Mouse (Mus musculus) heart, embryonic 15.5 days (tissue): ENCODE results near the gene Clpb. TPM values are rescaled to one million over a fixed set of nuclear protein-coding genes. Genes with fewer than 3 reads are reported as not detected.

Source experiments
- ATAC-seq: fragments of 200-750 bp; cut with Nextera tagmentation; replicated peaks from 2 replicates; pipeline ENCODE4 v1.8.0; 2017; ENCODE audit warnings: low read depth, moderate TSS enrichment; ENCODE audit not compliant: insufficient number of reproducible peaks, insufficient read depth, low FRiP score
- H3K27ac ChIP-seq: fragments of 300-500 bp; sonication (generic); 2 replicates; pipeline ENCODE4 v1.5.1; 2015; ENCODE audit warnings: mild to moderate bottlenecking, inconsistent platforms
- H3K27me3 ChIP-seq: fragments of 300-500 bp; sonication (generic); 2 replicates; pipeline ENCODE4 v1.6.1; 2015; ENCODE audit warnings: inconsistent platforms
- H3K36me3 ChIP-seq: fragments of 300-500 bp; sonication (generic); 2 replicates; pipeline ENCODE4 v1.6.1; 2015; ENCODE audit warnings: mild to moderate bottlenecking, inconsistent platforms
- H3K4me1 ChIP-seq: fragments of 300-500 bp; sonication (generic); replicated peaks from 2 replicates; pipeline ENCODE4 v1.6.1; 2015; ENCODE audit warnings: inconsistent platforms
- H3K4me2 ChIP-seq: fragments of 300-500 bp; sonication (generic); 2 replicates; pipeline ENCODE4 v1.6.1; 2015; ENCODE audit warnings: inconsistent platforms, mild to moderate bottlenecking, moderate library complexity
- H3K4me3 ChIP-seq: fragments of 300-500 bp; sonication (generic); 2 replicates; pipeline ENCODE4 v1.5.1; 2015; ENCODE audit warnings: mild to moderate bottlenecking, inconsistent platforms
- H3K9ac ChIP-seq: fragments of 300-500 bp; sonication (generic); 2 replicates; pipeline ENCODE4 v1.6.1; 2015; ENCODE audit warnings: mild to moderate bottlenecking, inconsistent platforms
- H3K9me3 ChIP-seq: fragments of 300-500 bp; sonication (generic); replicated peaks from 2 replicates; pipeline ENCODE4 v1.6.1; 2016; ENCODE audit warnings: inconsistent platforms
- WGBS: fragments of 180-500 bp; shearing (Covaris S2); methylation state at CpG from one replicate; pipeline ENCODE4 v1.1.7; 2015; ENCODE audit warnings: mixed read lengths; 5-methylcytosine and 5-hydroxymethylcytosine counted together
- polyA plus RNA-seq: library from polyadenylated mRNA; unstranded; fragments of >200 nt; fragmentation: Nextera tagmentation; extraction: Ambion mirVana; gene quantifications from 2 replicates; pipeline ENCODE4 v1.2.1, GENCODE M21; 2015

Gene Clpb
- polyA plus RNA-seq, 1 experiment from 2014 or later: 43.8 TPM

- H3K4me1 ChIP-seq: peaks cover 8% of the 10 kb centered on the region
- no peak for ATAC-seq
- 87% methylated on average over 14 of the region's 14 CpGs for WGBS
- no peaks in the 10 kb centered on the region for H3K36me3 ChIP-seq
- H3K27me3 ChIP-seq: no peaks in the 10 kb centered on the region
- H3K9me3 ChIP-seq: no peaks in the 10 kb centered on the region
- H3K9ac ChIP-seq: no peak overlapping the region
- no peak overlapping the region for H3K4me3 ChIP-seq
- no peak overlapping the region for H3K4me2 ChIP-seq
- H3K27ac ChIP-seq: no peak overlapping the region
These were observed 29.0 kb downstream of the Clpb start for GRCm38 (mm10) chr7:101692446-101692845.

GRCm38 (mm10) chr7:101695483-101695882 is 32.0 kb downstream of the Clpb start:
- 50% methylated on average over 5 of the region's 5 CpGs for WGBS
- ATAC-seq: no peak
- no peak overlapping the region for H3K9ac ChIP-seq
- no peaks in the 10 kb centered on the region for H3K9me3 ChIP-seq
- H3K4me3 ChIP-seq: no peak overlapping the region
- peaks cover 9% of the 10 kb centered on the region for H3K4me1 ChIP-seq
- H3K27ac ChIP-seq: no peak overlapping the region
- H3K36me3 ChIP-seq: no peaks in the 10 kb centered on the region
- H3K27me3 ChIP-seq: no peaks in the 10 kb centered on the region
- H3K4me2 ChIP-seq: no peak overlapping the region

GRCm38 (mm10) chr7:101696931-101697723 is 33.7 kb downstream of the Clpb start:
- Histone ChIP-seq H3K4me3 (no peak overlapping the region), H3K4me2 (no peak overlapping the region), H3K27me3 (no peaks in the 10 kb centered on the region), H3K9me3 (no peaks in the 10 kb centered on the region), H3K27ac (no peak overlapping the region), H3K4me1 (peaks cover 9% of the 10 kb centered on the region), H3K36me3 (no peaks in the 10 kb centered on the region), H3K9ac (no peak overlapping the region)
- no peak for ATAC-seq
- 47% methylated on average over 10 of the region's 10 CpGs for WGBS

- no peak for ATAC-seq
- Histone ChIP-seq H3K9me3 (no peaks in the 10 kb centered on the region), H3K4me1 (peaks cover 9% of the 10 kb centered on the region), H3K27me3 (no peaks in the 10 kb centered on the region), H3K4me3 (no peak overlapping the region), H3K4me2 (no peak overlapping the region), H3K27ac (no peak overlapping the region), H3K9ac (no peak overlapping the region), H3K36me3 (no peaks in the 10 kb centered on the region)
- WGBS: 36% methylated on average over 3 of the region's 3 CpGs
These were observed 36.9 kb downstream of the Clpb start for GRCm38 (mm10) chr7:101700296-101700695.

- Histone ChIP-seq H3K9ac (no peak overlapping the region), H3K27me3 (no peaks in the 10 kb centered on the region), H3K4me2 (no peak overlapping the region), H3K36me3 (no peaks in the 10 kb centered on the region), H3K27ac (no peak overlapping the region), H3K9me3 (no peaks in the 10 kb centered on the region), H3K4me3 (no peak overlapping the region), H3K4me1 (no peaks in the 10 kb centered on the region)
- 73% methylated on average over 5 of the region's 5 CpGs for WGBS
- ATAC-seq: no peak
These were observed 39.3 kb downstream of the Clpb start for GRCm38 (mm10) chr7:101702706-101703105.

GRCm38 (mm10) chr7:101709586-101709985 is 46.2 kb downstream of the Clpb start:
- WGBS: 81% methylated on average over 3 of the region's 3 CpGs
- Histone ChIP-seq H3K9me3 (no peaks in the 10 kb centered on the region), H3K9ac (no peak overlapping the region), H3K27ac (no peak overlapping the region), H3K27me3 (no peaks in the 10 kb centered on the region), H3K4me3 (no peak overlapping the region), H3K4me2 (no peak overlapping the region), H3K4me1 (0 out of 2 replicates have a peak, but pooled peaks cover 4% of the 10 kb centered on the region), H3K36me3 (no peaks in the 10 kb centered on the region)
- no peak for ATAC-seq

GRCm38 (mm10) chr7:101710236-101710635 is 46.8 kb downstream of the Clpb start:
- no peak for ATAC-seq
- no peaks in the 10 kb centered on the region for H3K36me3 ChIP-seq
- no peak overlapping the region for H3K9ac ChIP-seq
- WGBS: 64% methylated on average over 5 of the region's 5 CpGs
- no peak overlapping the region for H3K4me3 ChIP-seq
- H3K9me3 ChIP-seq: no peaks in the 10 kb centered on the region
- H3K27me3 ChIP-seq: no peaks in the 10 kb centered on the region
- H3K4me1 ChIP-seq: 0 out of 2 replicates have a peak, but pooled peaks cover 4% of the 10 kb centered on the region
- H3K4me2 ChIP-seq: no peak overlapping the region
- no peak overlapping the region for H3K27ac ChIP-seq

GRCm38 (mm10) chr7:101713828-101714400 is 50.5 kb downstream of the Clpb start:
- no peak overlapping the region for H3K9ac ChIP-seq
- no peaks in the 10 kb centered on the region for H3K36me3 ChIP-seq
- no peak overlapping the region for H3K27ac ChIP-seq
- H3K4me1 ChIP-seq: 0 out of 2 replicates have a peak, but pooled peaks cover 4% of the 10 kb centered on the region
- H3K4me3 ChIP-seq: no peak overlapping the region
- no peaks in the 10 kb centered on the region for H3K9me3 ChIP-seq
- no peak for ATAC-seq
- WGBS: 74% methylated on average over 9 of the region's 9 CpGs
- no peak overlapping the region for H3K4me2 ChIP-seq
- H3K27me3 ChIP-seq: no peaks in the 10 kb centered on the region

GRCm38 (mm10) chr7:101715041-101715551 is 51.7 kb downstream of the Clpb start:
- Histone ChIP-seq H3K9me3 (no peaks in the 10 kb centered on the region), H3K9ac (no peak overlapping the region), H3K36me3 (no peaks in the 10 kb centered on the region), H3K27me3 (no peaks in the 10 kb centered on the region), H3K4me3 (no peak overlapping the region), H3K27ac (no peak overlapping the region), H3K4me2 (no peak overlapping the region), H3K4me1 (no peaks in the 10 kb centered on the region)
- 67% methylated on average over 5 of the region's 5 CpGs for WGBS
- no peak for ATAC-seq

GRCm38 (mm10) chr7:101720356-101720755 is 56.9 kb downstream of the Clpb start:
- Histone ChIP-seq H3K9ac (no peak overlapping the region), H3K27ac (no peak overlapping the region), H3K27me3 (no peaks in the 10 kb centered on the region), H3K4me3 (no peak overlapping the region), H3K4me2 (no peak overlapping the region), H3K9me3 (no peaks in the 10 kb centered on the region), H3K4me1 (peaks cover 8% of the 10 kb centered on the region), H3K36me3 (no peaks in the 10 kb centered on the region)
- no peak for ATAC-seq
- WGBS: 71% methylated on average over 3 of the region's 3 CpGs

- no peaks in the 10 kb centered on the region for H3K9me3 ChIP-seq
- no peaks in the 10 kb centered on the region for H3K36me3 ChIP-seq
- H3K27me3 ChIP-seq: no peaks in the 10 kb centered on the region
- H3K4me3 ChIP-seq: no peak overlapping the region
- no peak overlapping the region for H3K4me2 ChIP-seq
- H3K9ac ChIP-seq: no peak overlapping the region
- 52% methylated on average over 4 of the region's 4 CpGs for WGBS
- H3K27ac ChIP-seq: no peak overlapping the region
- peaks cover 8% of the 10 kb centered on the region for H3K4me1 ChIP-seq
- ATAC-seq: no peak
These were observed 61.6 kb downstream of the Clpb start for GRCm38 (mm10) chr7:101725081-101725480.
